Mouse (Mus musculus) testis, adult 2 months (tissue): ENCODE measurements around the gene Fhit.

Experiments used
- CTCF ChIP-seq: fragments of 200-500 bp; IDR thresholded peaks from 2 replicates; pipeline ENCODE4 v1.5.1; 2012; ENCODE audit warnings: low read depth, mild to moderate bottlenecking, inconsistent platforms, low read length, moderate library complexity; ENCODE audit not compliant: control insufficient read depth, insufficient read depth, insufficient replicate concordance
- POLR2A ChIP-seq: fragments of 200-500 bp; IDR thresholded peaks from 2 replicates; pipeline ENCODE4 v1.6.1; 2012; ENCODE audit warnings: low read depth, mild to moderate bottlenecking, inconsistent platforms, low read length, moderate library complexity; ENCODE audit not compliant: control insufficient read depth

DNA sequence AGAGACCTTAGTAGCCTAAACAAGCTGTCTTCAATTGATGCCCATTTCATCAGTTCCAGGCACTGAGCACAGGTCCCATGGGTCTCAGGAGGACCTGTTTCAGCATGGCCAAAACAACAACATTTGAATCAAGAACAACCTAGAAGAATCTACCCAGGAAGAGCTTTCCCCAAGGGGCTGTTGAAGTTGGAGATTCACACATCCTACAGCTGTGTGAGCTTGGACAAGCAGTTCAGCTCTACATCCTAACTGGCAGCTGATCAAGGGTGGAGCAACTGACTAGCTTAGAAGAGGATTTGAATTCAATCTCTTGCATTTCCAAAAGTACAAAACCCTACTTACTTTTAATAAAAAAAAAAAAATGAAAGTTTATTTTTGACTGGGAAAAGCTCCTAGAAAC is 514.0 kb downstream of the Fhit start:
- TF ChIP-seq CTCF (no peak), POLR2A (no peak)
